Mouse (Mus musculus) liver (tissue): Measurements from ENCODE around the gene Syne3.

Experiments
- DNase-seq: peaks from one replicate; pipeline ENCODE4 v3.0.0-alpha.2; 2020; ENCODE audit warnings: mixed read lengths

Syne3 gene

GRCm38 (mm10) chr12:104881518-104882060 is 128.0 kb downstream of the Syne3 start:
- no peak for DNase-seq

- DNase-seq, result no peak
These were observed 129.2 kb downstream of the Syne3 start for GRCm38 (mm10) chr12:104880367-104880766.
